Mouse (Mus musculus) embryonic stem cell, embryonic (primary cell): Measurements from ENCODE around the gene Gm6760.

Experiments used
- CTCF ChIA-PET, 4 experiments: fragments of 300-600 bp in 2 of 4; fragments of 350-600 bp in 2 of 4; sonication (Branson Sonifier 250); formaldehyde crosslinking; loops; one replicate each; lab custom pipeline; 2022; ENCODE audit warnings: inconsistent platforms in 2 of 4; lab: Charles Lee
- POLR2A ChIA-PET, 4 experiments: fragments of 300-600 bp in 2 of 4; fragments of 350-600 bp in 2 of 4; sonication (Branson Sonifier 250); formaldehyde crosslinking; loops; one replicate each; lab custom pipeline; 2022; ENCODE audit warnings: antibody characterized with exemption in 4 of 4, inconsistent platforms in 1 of 4; lab: Charles Lee

The Gm6760 gene

DNA sequence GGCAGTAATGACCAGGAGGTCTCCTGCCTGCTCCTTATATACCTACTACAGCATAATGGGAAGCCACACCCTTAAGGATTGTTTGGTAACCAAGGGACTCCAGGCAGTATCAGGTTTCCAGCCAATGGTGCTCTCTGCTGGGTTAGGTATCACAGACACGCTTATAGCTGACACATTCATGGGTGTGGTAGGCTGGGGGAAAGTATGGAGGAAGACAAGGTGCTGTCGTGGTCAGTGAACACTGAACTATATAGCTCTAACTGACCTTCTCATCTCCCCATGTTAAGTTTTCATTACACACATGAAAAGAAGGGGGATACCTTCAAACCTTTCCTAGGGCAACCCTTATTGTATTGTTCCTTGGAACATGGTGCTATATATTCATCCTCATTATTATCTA lies at the start of gene Gm6760:
Gm6760 (minus strand) TSS at position 101 of the 400 bp plus-strand sequence.
- ChIA-PET CTCF (no interaction called here), POLR2A (no interaction called here)

DNA sequence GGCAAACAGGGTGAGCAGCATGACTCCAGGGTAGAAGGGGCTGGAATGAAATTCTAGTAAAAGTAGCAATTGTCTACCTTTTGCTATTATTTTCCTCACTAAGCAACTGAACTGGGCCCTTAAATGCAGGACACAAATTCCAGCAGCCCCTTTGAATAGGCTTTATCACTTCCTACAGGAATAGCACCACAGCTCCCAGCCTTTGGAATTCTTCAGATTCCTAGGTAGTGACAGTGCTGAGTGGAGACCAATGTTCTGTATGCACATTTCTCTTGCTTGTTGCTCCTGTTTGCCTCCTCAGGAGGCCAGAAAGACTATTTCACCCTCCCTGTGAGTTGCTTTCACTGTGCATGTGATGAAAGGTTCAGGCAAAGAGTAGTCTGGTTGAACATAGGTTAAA lies 29.2 kb upstream of the Gm6760 start:
- ChIA-PET POLR2A (no interaction called here), CTCF (no interaction called here)

DNA sequence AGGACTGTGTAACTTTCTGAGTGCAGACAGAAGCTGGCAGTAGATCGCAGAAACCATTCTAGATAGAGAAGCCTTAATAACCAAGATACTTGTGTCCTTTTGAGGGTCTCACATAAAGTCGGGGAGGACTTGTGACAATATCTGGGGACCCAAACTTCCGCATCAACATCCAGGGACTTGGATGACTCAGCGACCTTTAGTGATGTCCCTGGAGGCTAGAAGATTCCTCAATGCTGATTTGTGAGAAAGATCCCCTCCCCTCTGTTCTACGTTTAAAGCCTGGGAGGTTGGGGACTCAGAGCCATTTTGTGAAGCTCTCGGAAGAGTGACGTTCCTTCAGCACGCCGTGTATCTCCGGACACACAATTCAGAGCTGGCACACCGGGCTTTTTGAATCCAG lies 21.2 kb upstream of the Gm6760 start, which contains the start of gene 3830417A13Rik:
3830417A13Rik (plus strand) TSS at position 301 of the 400 bp plus-strand sequence.
- ChIA-PET CTCF (no interaction called here), POLR2A (no interaction called here)
